Mouse (Mus musculus) intestine, postnatal 0 days (tissue): ENCODE measurements around the gene Gpr180. TPM values are rescaled to one million over a fixed set of nuclear protein-coding genes. Genes with fewer than 3 reads are reported as not detected.

Experiments
- ATAC-seq: fragments of 200-750 bp; cut with Nextera tagmentation; 2 replicates; pipeline ENCODE4 v1.8.0; 2017; ENCODE audit warnings: mild to moderate bottlenecking, moderate TSS enrichment, moderate library complexity
- H3K27ac ChIP-seq: fragments of 300-500 bp; sonication (generic); 2 replicates; pipeline ENCODE4 v1.5.1; 2014; ENCODE audit warnings: mild to moderate bottlenecking, low read depth, low read length, moderate library complexity
- H3K27me3 ChIP-seq: fragments of 300-500 bp; sonication (generic); replicated peaks from 2 replicates; pipeline ENCODE4 v1.6.1; 2014; ENCODE audit warnings: low read length, mixed read lengths; ENCODE audit not compliant: control insufficient read depth, insufficient read depth
- H3K36me3 ChIP-seq: fragments of 300-500 bp; sonication (generic); 2 replicates; pipeline ENCODE4 v1.6.1; 2014; ENCODE audit warnings: mild to moderate bottlenecking, moderate library complexity; ENCODE audit not compliant: control insufficient read depth, insufficient read depth
- H3K4me1 ChIP-seq: fragments of 300-500 bp; sonication (generic); replicated peaks from 2 replicates; pipeline ENCODE4 v1.6.1; 2014; ENCODE audit warnings: antibody characterized with exemption, low read length, mixed read lengths; ENCODE audit not compliant: control insufficient read depth, insufficient read depth
- H3K4me2 ChIP-seq: fragments of 300-500 bp; sonication (generic); replicated peaks from 2 replicates; pipeline ENCODE4 v1.6.1; 2014; ENCODE audit warnings: low read depth, mild to moderate bottlenecking, moderate library complexity
- H3K4me3 ChIP-seq: fragments of 300-500 bp; sonication (generic); 2 replicates; pipeline ENCODE4 v1.5.1; 2014; ENCODE audit warnings: low read depth, low read length
- H3K9ac ChIP-seq: fragments of 300-500 bp; sonication (generic); 2 replicates; pipeline ENCODE4 v1.6.1; 2014; ENCODE audit warnings: mild to moderate bottlenecking, low read depth, low read length
- H3K9me3 ChIP-seq: fragments of 300-500 bp; sonication (generic); 2 replicates; pipeline ENCODE4 v1.6.1; 2016; ENCODE audit warnings: mixed run types; ENCODE audit not compliant: control insufficient read depth
- CTCF ChIP-seq: sonication (generic); IDR thresholded peaks from 2 replicates; pipeline ENCODE4 v1.5.1; 2016; ENCODE audit warnings: low read depth, mild to moderate bottlenecking, control low read depth, antibody characterized with exemption, moderate library complexity
- WGBS: fragments of 180-500 bp; shearing (Covaris S2); extraction: QIAGEN DNeasy Blood & Tissue Kit; methylation state at CpG from one replicate; pipeline ENCODE4 v1.1.7; 2014; 5-methylcytosine and 5-hydroxymethylcytosine counted together
- polyA plus RNA-seq: library from polyadenylated mRNA; unstranded; fragments of >200 nt; fragmentation: Nextera tagmentation; extraction: Ambion mirVana; gene quantifications from 2 replicates; pipeline ENCODE4 v1.2.1, GENCODE M21; 2015

Gpr180 gene
- polyA plus RNA-seq, 1 experiment from 2014 or later: 27.5 TPM

DNA sequence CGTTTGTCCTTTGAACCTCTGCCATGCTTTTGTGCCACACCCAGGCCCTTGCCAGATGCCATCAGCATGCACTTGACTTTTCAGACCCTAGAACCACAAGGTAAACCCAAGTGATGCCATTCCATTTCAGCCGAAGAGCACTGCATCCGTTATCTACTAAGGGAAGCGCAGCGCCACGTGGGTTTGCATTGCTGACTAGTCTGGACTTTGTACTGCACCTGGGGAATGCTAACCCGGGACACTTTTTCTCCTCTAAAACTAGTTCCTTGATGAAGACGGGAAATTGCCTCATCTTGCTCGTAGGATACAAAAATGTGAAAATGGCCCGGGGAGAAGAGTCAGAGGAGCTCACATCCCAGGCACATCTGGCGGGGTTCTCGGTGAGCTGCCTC, 38.7 kb downstream of the Gpr180 start:
- 0 out of 2 replicates have a peak, but pooled peaks cover 3% of the 10 kb centered on the region for H3K4me1 ChIP-seq
- H3K27me3 ChIP-seq: 0 out of 2 replicates have a peak, but pooled peaks cover 3% of the 10 kb centered on the region
- H3K4me3 ChIP-seq: no peak overlapping the region
- no peak overlapping the region for H3K27ac ChIP-seq
- no peaks in the 10 kb centered on the region for H3K9me3 ChIP-seq
- peak; percentile 74 for ATAC-seq
- H3K36me3 ChIP-seq: no peaks in the 10 kb centered on the region
- H3K4me2 ChIP-seq: peak overlapping the region; percentile 27; the same call in 1 of the 2 replicates
- no peak for TF ChIP-seq CTCF
- 50% methylated on average over 12 of the region's 12 CpGs for WGBS
- no peak overlapping the region for H3K9ac ChIP-seq

DNA sequence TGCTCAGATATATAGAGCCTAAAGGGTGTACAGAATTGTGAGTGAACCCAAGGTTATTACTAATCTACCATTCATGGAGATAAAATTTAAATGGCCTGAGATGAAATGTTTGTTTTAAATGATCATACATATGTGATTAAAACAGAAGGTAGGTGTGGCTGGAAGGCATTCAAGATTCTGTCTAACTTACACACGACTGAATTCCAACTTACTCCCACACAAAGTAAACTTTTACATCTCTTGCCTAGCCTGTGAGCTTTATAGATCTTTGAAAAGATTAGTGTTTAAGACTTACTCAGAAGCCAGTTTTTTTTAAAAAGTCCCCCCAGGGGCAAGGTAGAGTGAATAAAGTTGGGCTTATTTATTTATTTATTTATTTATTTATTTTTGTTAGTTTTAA, 42.3 kb downstream of the Gpr180 start:
- Histone ChIP-seq H3K9ac (no peak overlapping the region), H3K4me2 (peak overlapping the region; percentile 81; the same call in 1 of the 2 replicates), H3K27ac (no peak overlapping the region), H3K9me3 (no peaks in the 10 kb centered on the region), H3K4me1 (0 out of 2 replicates have a peak, but pooled peaks cover 3% of the 10 kb centered on the region), H3K36me3 (no peaks in the 10 kb centered on the region), H3K4me3 (no peak overlapping the region), H3K27me3 (no peaks in the 10 kb centered on the region)
- TF ChIP-seq CTCF: no peak
- 38% methylated on average over 1 of the region's 1 CpGs for WGBS
- ATAC-seq: no peak

DNA sequence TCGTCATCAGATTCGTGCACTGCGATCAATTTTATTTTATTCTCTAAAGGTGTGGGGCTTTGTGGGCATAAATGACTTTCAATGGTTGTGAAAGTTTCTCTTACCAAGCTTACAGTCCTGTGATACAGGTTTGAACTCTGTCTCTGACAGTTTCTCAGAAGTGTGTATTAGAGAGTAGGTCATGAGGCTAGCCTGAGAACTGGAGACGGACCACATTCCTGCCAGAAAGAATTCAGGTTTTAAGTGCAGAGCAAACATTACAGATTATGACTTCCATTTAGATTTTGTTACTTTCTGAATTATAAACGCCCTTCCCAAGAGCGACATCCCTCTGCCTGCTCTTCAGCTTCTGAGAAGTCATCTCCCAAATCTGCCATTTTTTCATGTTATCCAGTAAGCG, 42.7 kb downstream of the Gpr180 start:
- H3K27ac ChIP-seq: 0 out of 2 replicates have a peak overlapping the region, but pooled peaks have one; percentile 10

DNA sequence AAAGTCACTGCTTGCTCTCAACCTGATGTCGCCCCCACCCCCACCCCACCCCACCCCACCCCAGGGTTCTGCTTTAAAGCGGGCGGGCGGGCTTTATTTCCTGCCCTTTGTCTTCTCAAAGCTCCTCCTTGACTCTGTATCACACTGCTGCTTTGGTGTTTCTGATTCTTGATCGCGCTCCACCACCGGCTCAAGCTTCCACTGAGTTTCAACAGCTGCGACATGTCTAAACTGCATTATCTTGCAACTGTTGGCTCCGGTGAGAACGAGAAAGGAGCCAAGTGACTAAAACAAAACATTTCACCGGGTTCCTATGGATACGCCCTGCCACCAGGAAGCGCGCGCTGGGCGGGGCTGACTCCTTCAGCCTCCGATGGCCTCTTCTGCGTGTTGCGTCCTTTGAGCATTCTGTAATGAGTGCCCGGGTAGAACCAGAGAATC, 43.2 kb downstream of the Gpr180 start:
- Histone ChIP-seq H3K27ac (peak overlapping the region; percentile 10), H3K9me3 (no peaks in the 10 kb centered on the region), H3K27me3 (no peaks in the 10 kb centered on the region), H3K4me3 (peak overlapping the region; percentile 42), H3K4me2 (peak overlapping the region; percentile 81), H3K9ac (peak overlapping the region; percentile 18), H3K36me3 (no peaks in the 10 kb centered on the region), H3K4me1 (0 out of 2 replicates have a peak, but pooled peaks cover 3% of the 10 kb centered on the region)
- no peak for TF ChIP-seq CTCF
- under 1% methylated on average over 20 of the region's 20 CpGs for WGBS
- ATAC-seq: peak; percentile 89

More for the DNA sequence above, 42.7 kb downstream of the Gpr180 start:
- no peaks in the 10 kb centered on the region for H3K9me3 ChIP-seq
- H3K4me3 ChIP-seq: peak overlapping the region; percentile 42
- H3K36me3 ChIP-seq: no peaks in the 10 kb centered on the region
- H3K27me3 ChIP-seq: no peaks in the 10 kb centered on the region
- TF ChIP-seq CTCF: no peak
- H3K4me2 ChIP-seq: peak overlapping the region; percentile 81
- H3K4me1 ChIP-seq: 0 out of 2 replicates have a peak, but pooled peaks cover 3% of the 10 kb centered on the region
- no peak for ATAC-seq
- peak overlapping the region; percentile 18; the same call in 1 of the 2 replicates for H3K9ac ChIP-seq
- 28% methylated on average over 7 of the region's 7 CpGs for WGBS

DNA sequence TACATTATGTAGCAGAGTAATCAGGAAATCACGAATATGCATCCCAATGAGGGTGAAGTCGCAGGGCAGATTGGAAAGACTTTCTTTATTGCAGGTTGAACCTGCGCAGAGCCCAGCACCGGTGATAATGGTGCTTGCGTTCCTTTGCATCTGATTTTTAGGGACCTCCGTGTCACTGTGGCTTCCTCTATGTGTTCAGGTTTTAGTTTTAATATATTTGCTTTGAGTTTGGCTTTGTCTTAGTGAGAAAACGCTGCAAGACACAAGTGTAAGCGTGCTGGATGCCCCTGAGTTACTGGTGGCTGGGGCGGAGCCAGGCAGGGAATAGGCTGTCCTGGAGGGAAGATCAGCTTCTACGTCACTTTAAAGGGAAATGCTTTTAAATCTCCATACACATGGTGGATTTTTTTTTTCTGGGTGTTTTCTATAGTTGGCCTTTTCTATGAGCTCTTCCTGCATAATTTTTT, 43.8 kb downstream of the Gpr180 start:
- H3K27ac ChIP-seq: peak overlapping the region; percentile 10; the same call in 1 of the 2 replicates
- 0 out of 2 replicates have a peak, but pooled peaks cover 3% of the 10 kb centered on the region for H3K4me1 ChIP-seq
- no peak for TF ChIP-seq CTCF
- H3K27me3 ChIP-seq: no peaks in the 10 kb centered on the region
- peak overlapping the region; percentile 42 for H3K4me3 ChIP-seq
- peak overlapping the region; percentile 81 for H3K4me2 ChIP-seq
- H3K9ac ChIP-seq: no peak overlapping the region; the same call in 1 of the 2 replicates
- no peaks in the 10 kb centered on the region for H3K36me3 ChIP-seq
- ATAC-seq: peak; percentile 67
- no peaks in the 10 kb centered on the region for H3K9me3 ChIP-seq
- WGBS: 6% methylated on average over 10 of the region's 10 CpGs

- TF ChIP-seq CTCF: no peak
- 77% methylated on average over 9 of the region's 9 CpGs for WGBS
- H3K9me3 ChIP-seq: no peaks in the 10 kb centered on the region
- no peak overlapping the region for H3K4me3 ChIP-seq
- peaks cover 10% of the 10 kb centered on the region; the same call in 1 of the 2 replicates for H3K27me3 ChIP-seq
- no peaks in the 10 kb centered on the region for H3K36me3 ChIP-seq
- no peak for ATAC-seq
- no peak overlapping the region for H3K27ac ChIP-seq
- H3K9ac ChIP-seq: no peak overlapping the region
- no peaks in the 10 kb centered on the region for H3K4me1 ChIP-seq
- no peak overlapping the region for H3K4me2 ChIP-seq
These were observed 54.5 kb downstream of the Gpr180 start for GRCm38 (mm10) chr14:118191442-118191841.
